Mouse (Mus musculus) heart, embryonic 16.5 days (tissue): ENCODE data around the gene Apom. TPM values are rescaled to one million over a fixed set of nuclear protein-coding genes. Genes with fewer than 3 reads are reported as not detected.
A peak's percentile ranks its signal among the peaks of the same experiment; 100 is the strongest.

ENCODE experiments used
- ATAC-seq: fragments of 200-750 bp; cut with Nextera tagmentation; replicated peaks from 2 replicates; pipeline ENCODE4 v1.8.0; 2017; ENCODE audit warnings: moderate number of reproducible peaks; ENCODE audit not compliant: insufficient read depth, low FRiP score; ENCODE audit errors: extremely low read depth
- H3K27ac ChIP-seq: fragments of 300-500 bp; sonication (generic); 2 replicates; pipeline ENCODE4 v1.5.1; 2014; ENCODE audit warnings: mild to moderate bottlenecking, low read length, control low read depth, moderate library complexity
- H3K27me3 ChIP-seq: fragments of 300-500 bp; sonication (generic); 2 replicates; pipeline ENCODE4 v1.6.1; 2014; ENCODE audit warnings: low read length, mixed read lengths; ENCODE audit not compliant: control insufficient read depth, insufficient read depth
- H3K36me3 ChIP-seq: fragments of 300-500 bp; sonication (generic); 2 replicates; pipeline ENCODE4 v1.6.1; 2014; ENCODE audit not compliant: control insufficient read depth, insufficient read depth
- H3K4me1 ChIP-seq: fragments of 300-500 bp; sonication (generic); 2 replicates; pipeline ENCODE4 v1.6.1; 2014; ENCODE audit warnings: low read length, mixed read lengths; ENCODE audit not compliant: control insufficient read depth, insufficient read depth
- H3K4me2 ChIP-seq: fragments of 300-500 bp; sonication (generic); 2 replicates; pipeline ENCODE4 v1.6.1; 2014; ENCODE audit warnings: low read depth, mild to moderate bottlenecking, control low read depth, low read length
- H3K4me3 ChIP-seq: fragments of 300-500 bp; sonication (generic); 2 replicates; pipeline ENCODE4 v1.5.1; 2014; ENCODE audit warnings: mild to moderate bottlenecking, control low read depth, low read length
- H3K9ac ChIP-seq: fragments of 300-500 bp; sonication (generic); 2 replicates; pipeline ENCODE4 v1.6.1; 2014; ENCODE audit warnings: low read length, control low read depth
- H3K9me3 ChIP-seq: fragments of 300-500 bp; sonication (generic); replicated peaks from 2 replicates; pipeline ENCODE4 v1.6.1; 2016; ENCODE audit warnings: low read length; ENCODE audit not compliant: control insufficient read depth
- WGBS: fragments of 180-500 bp; shearing (Covaris S2); extraction: QIAGEN DNeasy Blood & Tissue Kit; methylation state at CpG from one replicate; pipeline ENCODE4 v1.1.7; 2014; 5-methylcytosine and 5-hydroxymethylcytosine counted together
- polyA plus RNA-seq: library from polyadenylated mRNA; unstranded; fragments of >200 nt; fragmentation: Nextera tagmentation; extraction: Ambion mirVana; gene quantifications from 2 replicates; pipeline ENCODE4 v1.2.1, GENCODE M21; 2015

Apom gene
- polyA plus RNA-seq, 1 experiment from 2014 or later: 0.60 TPM

DNA sequence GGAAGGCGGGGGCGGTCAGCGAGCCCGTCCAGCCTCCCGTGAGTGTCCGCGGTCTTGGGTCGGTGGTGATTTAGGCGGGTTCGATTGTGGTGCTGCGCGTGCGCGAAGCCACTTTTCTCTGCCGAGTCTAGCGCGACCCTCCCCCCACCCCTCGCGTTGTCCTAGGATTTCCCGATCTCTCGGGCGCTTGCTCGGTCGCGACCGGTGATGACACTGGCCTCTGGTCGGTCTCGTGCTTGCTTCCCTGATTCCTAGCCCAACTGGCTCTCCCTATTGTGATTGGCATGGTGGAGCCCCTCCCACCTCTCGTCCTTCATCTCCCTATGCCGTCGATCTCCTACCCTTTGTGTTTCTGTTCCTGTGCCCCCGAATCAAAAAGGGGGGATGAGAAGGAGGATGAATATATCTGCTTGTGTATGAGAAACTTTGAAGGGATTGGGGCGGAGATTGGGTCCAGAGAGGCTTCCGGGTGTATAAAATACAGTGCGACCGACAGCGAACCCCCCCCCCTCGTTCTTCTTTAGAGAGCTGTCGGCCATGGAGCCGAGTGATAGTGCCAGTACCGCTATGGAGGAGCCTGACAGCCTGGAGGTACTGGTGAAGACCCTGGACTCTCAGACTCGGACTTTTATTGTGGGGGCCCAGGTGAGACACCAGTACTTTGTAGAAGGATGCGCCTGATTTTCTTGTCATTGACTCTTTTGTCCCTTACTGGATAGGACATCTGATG is 3.9 kb upstream of the Apom start:
- Histone ChIP-seq H3K27ac (peak overlapping the region; percentile 97), H3K27me3 (no peaks in the 10 kb centered on the region), H3K4me3 (peak overlapping the region; percentile 86), H3K9me3 (no peaks in the 10 kb centered on the region), H3K4me2 (peak overlapping the region; percentile 92), H3K4me1 (peaks cover 16% of the 10 kb centered on the region), H3K36me3 (peaks cover 20% of the 10 kb centered on the region), H3K9ac (peak overlapping the region; percentile 90)
- under 1% methylated on average over 43 of the region's 43 CpGs for WGBS
- ATAC-seq: peak; percentile 51

DNA sequence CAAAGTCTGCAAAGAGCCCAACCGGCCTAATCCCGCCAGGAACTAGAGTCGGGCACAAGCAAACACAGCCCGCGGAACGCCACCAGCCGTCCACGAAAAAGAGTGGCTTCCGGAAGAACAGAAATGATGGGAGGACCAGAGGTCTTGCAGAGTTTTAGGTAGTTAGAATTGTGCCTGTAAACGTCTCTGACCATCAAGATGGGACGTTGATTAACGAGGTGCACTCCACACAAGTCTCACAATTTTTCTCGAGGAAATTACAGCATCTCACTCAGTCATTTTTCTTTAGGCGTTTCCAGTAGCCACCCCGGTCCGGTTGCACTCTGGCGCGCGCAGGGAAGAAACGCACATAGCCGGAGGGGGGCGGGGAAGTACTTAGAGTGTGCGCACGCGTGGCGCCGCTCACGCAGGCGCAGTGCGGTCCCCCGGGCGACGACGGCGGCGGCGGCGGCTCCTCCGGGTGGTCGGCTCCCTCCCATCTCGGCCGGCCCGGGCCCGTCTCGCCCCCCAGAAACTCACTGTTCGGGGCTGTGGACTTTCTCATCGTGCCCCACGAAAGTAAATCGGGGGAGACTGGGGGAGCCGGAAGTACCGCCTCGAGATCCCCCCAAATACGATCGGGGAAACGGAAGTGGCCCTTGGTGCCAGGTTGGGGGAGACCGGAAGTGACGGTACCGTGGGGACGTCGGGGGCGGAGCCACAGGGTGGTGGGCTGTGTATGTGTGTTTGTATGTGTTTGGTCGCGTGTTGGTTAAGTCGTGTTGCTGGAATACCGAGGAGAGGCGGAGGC is 3.1 kb upstream of the Apom start, which contains the start of gene Bag6:
Bag6 (plus strand) TSS at position 378 of the 790 bp plus-strand sequence.
- Histone ChIP-seq H3K36me3 (peaks cover 12% of the 10 kb centered on the region), H3K4me1 (peaks cover 16% of the 10 kb centered on the region), H3K27ac (peak within 1 kb of the TSS; percentile 97), H3K4me3 (peak within 1 kb of the TSS; percentile 86), H3K9ac (peak within 1 kb of the TSS; percentile 90), H3K4me2 (peak within 1 kb of the TSS; percentile 92), H3K27me3 (no peaks in the 10 kb centered on the region), H3K9me3 (no peaks in the 10 kb centered on the region)
- WGBS: under 1% methylated on average over 66 of the region's 66 CpGs
- ATAC-seq: peak; percentile 95

DNA sequence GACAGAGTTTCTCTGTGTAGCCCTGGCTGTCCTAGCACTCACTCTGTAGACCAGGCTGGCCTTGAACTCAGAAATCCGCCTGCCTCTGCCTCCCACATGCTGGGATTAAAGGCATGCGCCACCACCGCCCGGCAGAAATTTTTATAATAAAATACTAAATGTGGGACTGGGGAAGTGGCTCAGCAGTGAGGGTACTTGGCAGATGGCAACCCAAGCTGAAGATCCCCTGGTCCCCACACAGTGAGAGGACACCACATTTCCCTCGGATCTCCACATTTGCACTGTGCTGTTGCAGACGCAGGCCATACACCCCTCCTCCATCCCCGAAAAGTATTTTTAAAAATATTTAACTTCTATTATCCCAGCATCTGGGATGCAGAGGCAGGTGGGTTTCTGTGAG is 1.7 kb upstream of the Apom start:
- H3K4me1 ChIP-seq: peaks cover 16% of the 10 kb centered on the region
- no peak for ATAC-seq
- H3K27ac ChIP-seq: no peak overlapping the region
- WGBS: 96% methylated on average over 7 of the region's 7 CpGs
- no peak overlapping the region for H3K4me2 ChIP-seq
- H3K4me3 ChIP-seq: no peak overlapping the region
- H3K36me3 ChIP-seq: peaks cover under 1% of the 10 kb centered on the region
- H3K9me3 ChIP-seq: no peaks in the 10 kb centered on the region
- no peak overlapping the region for H3K9ac ChIP-seq
- no peaks in the 10 kb centered on the region for H3K27me3 ChIP-seq

DNA sequence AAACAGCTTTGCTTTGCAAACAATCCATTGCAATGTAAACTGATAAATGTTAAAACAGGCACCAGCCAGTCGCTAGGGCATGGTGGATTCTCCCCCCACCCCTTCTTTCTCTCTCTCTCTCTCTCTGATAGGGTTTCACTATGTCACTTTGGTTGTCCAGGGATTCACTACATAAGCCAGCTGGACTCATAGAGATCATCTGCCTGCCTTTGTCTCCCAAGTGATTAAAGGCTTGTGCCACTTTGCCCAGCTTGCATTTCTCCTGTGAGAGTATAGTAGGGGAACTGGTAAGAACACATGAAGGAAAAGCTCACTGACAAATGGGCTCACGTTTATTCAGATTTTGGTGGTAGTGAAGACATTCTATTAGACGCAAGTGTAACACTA is 317 bp upstream of the Apom start:
- Histone ChIP-seq H3K36me3 (no peaks in the 10 kb centered on the region), H3K4me1 (peaks cover 19% of the 10 kb centered on the region), H3K27ac (no peak overlapping the region), H3K9me3 (no peaks in the 10 kb centered on the region), H3K4me3 (no peak overlapping the region), H3K27me3 (no peaks in the 10 kb centered on the region), H3K9ac (no peak overlapping the region), H3K4me2 (no peak overlapping the region)
- WGBS: 74% methylated on average over 3 of the region's 3 CpGs
- ATAC-seq: no peak

DNA sequence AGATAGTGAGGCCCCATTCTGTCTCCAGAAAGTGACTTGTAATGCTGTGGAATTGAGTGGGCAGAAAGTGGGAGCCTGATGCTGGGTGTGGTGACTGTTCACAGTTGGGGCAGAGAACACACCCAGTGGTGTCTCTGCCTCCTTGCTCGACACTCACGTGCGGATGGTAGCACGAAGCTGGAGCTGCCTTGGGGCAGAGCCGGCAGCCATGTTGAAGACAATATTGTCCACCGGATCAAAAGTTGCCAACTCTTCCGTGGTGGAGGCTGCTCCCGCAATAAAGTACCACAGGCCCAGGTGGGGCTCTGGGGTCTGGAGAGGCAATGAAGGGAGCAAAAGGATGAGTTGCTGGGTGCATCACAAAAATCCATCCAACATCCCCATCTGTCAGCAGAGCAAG is 812 bp downstream of the Apom start:
- Histone ChIP-seq H3K27ac (no peak overlapping the region), H3K4me3 (no peak overlapping the region), H3K27me3 (no peaks in the 10 kb centered on the region), H3K9me3 (no peaks in the 10 kb centered on the region), H3K4me2 (no peak overlapping the region), H3K9ac (no peak overlapping the region), H3K4me1 (peaks cover 12% of the 10 kb centered on the region), H3K36me3 (no peaks in the 10 kb centered on the region)
- 87% methylated on average over 8 of the region's 8 CpGs for WGBS
- no peak for ATAC-seq

DNA sequence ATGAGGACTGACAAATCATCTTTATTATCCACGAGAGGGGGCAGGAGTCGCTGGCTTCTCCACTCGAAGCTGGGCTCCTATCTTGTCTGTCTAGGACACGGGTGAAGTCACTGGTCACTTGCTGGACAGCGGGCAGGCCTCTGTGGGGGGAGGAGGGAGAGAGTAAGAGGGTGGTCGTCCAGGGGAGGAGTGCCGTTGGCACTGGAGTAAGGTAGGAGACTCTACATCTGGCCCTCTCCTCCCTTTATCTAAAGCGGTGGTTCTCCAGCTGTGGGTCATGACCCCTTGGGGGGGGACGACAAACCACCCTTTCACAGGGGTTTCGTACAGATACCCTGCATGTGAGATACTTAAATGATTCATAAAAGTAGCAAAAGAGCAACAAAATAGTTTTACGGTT is 2.9 kb downstream of the Apom start:
- H3K9ac ChIP-seq: no peak overlapping the region
- no peak overlapping the region for H3K27ac ChIP-seq
- 60% methylated on average over 11 of the region's 11 CpGs for WGBS
- ATAC-seq: no peak
- no peak overlapping the region for H3K4me2 ChIP-seq
- H3K27me3 ChIP-seq: no peaks in the 10 kb centered on the region
- H3K4me1 ChIP-seq: peaks cover 17% of the 10 kb centered on the region
- no peaks in the 10 kb centered on the region for H3K9me3 ChIP-seq
- no peak overlapping the region for H3K4me3 ChIP-seq
- H3K36me3 ChIP-seq: no peaks in the 10 kb centered on the region

DNA sequence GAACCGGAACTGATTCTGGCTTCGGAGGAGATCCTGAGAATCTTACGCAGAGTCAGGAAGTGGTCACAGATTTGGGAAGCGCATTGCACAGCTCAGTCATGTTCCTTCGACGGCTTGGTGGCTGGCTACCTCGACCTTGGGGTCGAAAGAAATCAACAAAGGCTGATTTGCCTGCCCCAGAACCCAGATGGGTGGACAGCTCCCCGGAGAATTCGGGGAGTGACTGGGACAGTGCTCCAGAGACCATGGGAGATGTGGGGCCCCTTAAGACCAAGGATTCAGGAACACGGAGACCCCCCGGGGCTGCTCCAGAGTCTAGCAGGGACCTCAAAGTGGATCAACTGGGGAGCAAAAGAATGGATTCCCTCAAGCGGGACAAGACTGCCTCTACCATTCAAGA is 4.8 kb downstream of the Apom start:
- Histone ChIP-seq H3K4me3 (peak overlapping the region; percentile 64), H3K4me1 (peaks cover 20% of the 10 kb centered on the region), H3K36me3 (no peaks in the 10 kb centered on the region), H3K4me2 (peak overlapping the region; percentile 86), H3K27me3 (no peaks in the 10 kb centered on the region), H3K9me3 (no peaks in the 10 kb centered on the region), H3K27ac (peak overlapping the region; percentile 79), H3K9ac (peak overlapping the region; percentile 77)
- WGBS: 62% methylated on average over 13 of the region's 13 CpGs
- ATAC-seq: no peak

DNA sequence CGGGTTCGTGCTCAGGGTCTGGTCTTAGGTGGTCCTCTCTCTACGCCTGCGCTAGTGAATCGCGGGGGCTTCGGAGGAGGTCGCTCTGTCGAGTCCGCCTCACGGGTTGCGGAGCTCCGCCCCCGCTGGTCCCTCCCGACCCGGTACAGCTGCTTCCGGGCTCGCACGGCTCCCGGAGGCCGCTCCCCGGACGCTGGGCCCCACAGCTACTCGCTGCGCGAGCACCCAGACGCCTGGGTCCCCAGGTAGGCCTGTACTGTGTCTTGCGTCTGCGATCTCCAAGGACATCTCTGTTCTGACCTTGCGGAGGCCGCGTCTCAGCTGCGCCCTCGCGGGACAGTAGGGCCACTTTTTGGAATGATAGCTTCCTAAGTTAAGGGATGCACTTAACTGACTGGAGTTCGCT is 5.6 kb downstream of the Apom start, which contains the start of gene D17H6S53E:
D17H6S53E (plus strand) TSS at position 168 of the 406 bp plus-strand sequence.
- ATAC-seq: peak; percentile 58
- Histone ChIP-seq H3K36me3 (no peaks in the 10 kb centered on the region), H3K27me3 (no peaks in the 10 kb centered on the region), H3K27ac (peak within 1 kb of the TSS; percentile 79), H3K9ac (peak within 1 kb of the TSS; percentile 77), H3K9me3 (no peaks in the 10 kb centered on the region), H3K4me3 (peak within 1 kb of the TSS; percentile 64), H3K4me1 (peaks cover 21% of the 10 kb centered on the region), H3K4me2 (peak within 1 kb of the TSS; percentile 86)
- WGBS: under 1% methylated on average over 36 of the region's 36 CpGs

DNA sequence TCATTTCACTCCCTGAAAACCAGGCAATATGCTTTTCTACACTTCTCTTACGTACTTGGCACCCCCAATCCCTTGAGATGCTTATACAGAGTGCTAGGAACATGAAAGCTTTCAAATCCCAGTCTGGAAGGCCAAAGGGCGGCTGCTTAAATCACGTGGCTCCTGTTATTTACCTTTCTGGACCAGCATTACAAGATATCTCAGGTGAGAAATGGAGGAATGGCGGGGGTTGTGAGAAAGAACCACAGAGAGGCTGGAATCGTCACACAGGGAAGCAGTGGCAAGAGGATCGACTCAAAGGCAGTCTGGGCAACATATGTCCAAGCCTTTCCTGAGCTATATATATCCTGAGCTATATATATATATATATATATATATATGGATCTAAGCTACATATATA is 6.3 kb downstream of the Apom start:
- H3K4me2 ChIP-seq: peak overlapping the region; percentile 86
- WGBS: 27% methylated on average over 6 of the region's 6 CpGs
- H3K36me3 ChIP-seq: no peaks in the 10 kb centered on the region
- peak overlapping the region; percentile 77 for H3K9ac ChIP-seq
- H3K4me3 ChIP-seq: peak overlapping the region; percentile 64
- H3K27ac ChIP-seq: peak overlapping the region; percentile 79
- H3K4me1 ChIP-seq: peaks cover 21% of the 10 kb centered on the region
- no peak for ATAC-seq
- H3K9me3 ChIP-seq: no peaks in the 10 kb centered on the region
- no peaks in the 10 kb centered on the region for H3K27me3 ChIP-seq
